Mouse (Mus musculus) forebrain, embryonic 14.5 days (tissue): Measurements from ENCODE around the gene Hcn2. TPM values are rescaled to one million over a fixed set of nuclear protein-coding genes. Genes with fewer than 3 reads are reported as not detected.

Experiments
- ATAC-seq: fragments of 200-750 bp; cut with Nextera tagmentation; 2 replicates; pipeline ENCODE4 v1.8.0; 2017; ENCODE audit warnings: mild to moderate bottlenecking, moderate library complexity
- DNase-seq: peaks from one replicate; pipeline ENCODE4 v3.0.0-alpha.2; 2015; ENCODE audit warnings: low spot score
- H3K27ac ChIP-seq: fragments of 300-500 bp; sonication (generic); 2 replicates; pipeline ENCODE4 v1.5.1; 2014; ENCODE audit warnings: low read depth, mild to moderate bottlenecking, control low read depth, low read length, moderate library complexity
- H3K27me3 ChIP-seq: fragments of 300-500 bp; sonication (generic); replicated peaks from 2 replicates; pipeline ENCODE4 v1.6.1; 2014; ENCODE audit warnings: low read length, control low read depth, mixed read lengths; ENCODE audit not compliant: control insufficient read depth, insufficient read depth
- H3K36me3 ChIP-seq: fragments of 300-500 bp; sonication (generic); 2 replicates; pipeline ENCODE4 v1.6.1; 2014; ENCODE audit warnings: low read length, control low read depth; ENCODE audit not compliant: control insufficient read depth, insufficient read depth
- H3K4me1 ChIP-seq: fragments of 300-500 bp; sonication (generic); 2 replicates; pipeline ENCODE4 v1.6.1; 2014; ENCODE audit warnings: antibody characterized with exemption, low read length, control low read depth; ENCODE audit not compliant: control insufficient read depth, insufficient read depth
- H3K4me2 ChIP-seq: fragments of 300-500 bp; sonication (generic); 2 replicates; pipeline ENCODE4 v1.6.1; 2014; ENCODE audit warnings: mild to moderate bottlenecking, control low read depth, low read length
- H3K4me3 ChIP-seq: fragments of 300-500 bp; sonication (generic); 2 replicates; pipeline ENCODE4 v1.5.1; 2014; ENCODE audit warnings: low read depth, low read length, control low read depth
- H3K9ac ChIP-seq: fragments of 300-500 bp; sonication (generic); 2 replicates; pipeline ENCODE4 v1.6.1; 2014; ENCODE audit warnings: mild to moderate bottlenecking, low read length, control low read depth, moderate library complexity
- H3K9me3 ChIP-seq: fragments of 300-500 bp; sonication (generic); replicated peaks from 2 replicates; pipeline ENCODE4 v1.6.1; 2016; ENCODE audit warnings: low read length, control low read depth, mixed read lengths; ENCODE audit not compliant: control insufficient read depth
- WGBS: fragments of 180-500 bp; shearing (Covaris S2); extraction: QIAGEN DNeasy Blood & Tissue Kit; methylation state at CpG from one replicate; pipeline ENCODE4 v1.1.7; 2014; 5-methylcytosine and 5-hydroxymethylcytosine counted together
- polyA plus RNA-seq: library from polyadenylated mRNA; unstranded; fragments of >200 nt; fragmentation: Nextera tagmentation; extraction: Ambion mirVana; gene quantifications from 2 replicates; pipeline ENCODE4 v1.2.1, GENCODE M21; 2014

The Hcn2 gene
- polyA plus RNA-seq, 1 experiment from 2014 or later: 0.32 TPM

DNA sequence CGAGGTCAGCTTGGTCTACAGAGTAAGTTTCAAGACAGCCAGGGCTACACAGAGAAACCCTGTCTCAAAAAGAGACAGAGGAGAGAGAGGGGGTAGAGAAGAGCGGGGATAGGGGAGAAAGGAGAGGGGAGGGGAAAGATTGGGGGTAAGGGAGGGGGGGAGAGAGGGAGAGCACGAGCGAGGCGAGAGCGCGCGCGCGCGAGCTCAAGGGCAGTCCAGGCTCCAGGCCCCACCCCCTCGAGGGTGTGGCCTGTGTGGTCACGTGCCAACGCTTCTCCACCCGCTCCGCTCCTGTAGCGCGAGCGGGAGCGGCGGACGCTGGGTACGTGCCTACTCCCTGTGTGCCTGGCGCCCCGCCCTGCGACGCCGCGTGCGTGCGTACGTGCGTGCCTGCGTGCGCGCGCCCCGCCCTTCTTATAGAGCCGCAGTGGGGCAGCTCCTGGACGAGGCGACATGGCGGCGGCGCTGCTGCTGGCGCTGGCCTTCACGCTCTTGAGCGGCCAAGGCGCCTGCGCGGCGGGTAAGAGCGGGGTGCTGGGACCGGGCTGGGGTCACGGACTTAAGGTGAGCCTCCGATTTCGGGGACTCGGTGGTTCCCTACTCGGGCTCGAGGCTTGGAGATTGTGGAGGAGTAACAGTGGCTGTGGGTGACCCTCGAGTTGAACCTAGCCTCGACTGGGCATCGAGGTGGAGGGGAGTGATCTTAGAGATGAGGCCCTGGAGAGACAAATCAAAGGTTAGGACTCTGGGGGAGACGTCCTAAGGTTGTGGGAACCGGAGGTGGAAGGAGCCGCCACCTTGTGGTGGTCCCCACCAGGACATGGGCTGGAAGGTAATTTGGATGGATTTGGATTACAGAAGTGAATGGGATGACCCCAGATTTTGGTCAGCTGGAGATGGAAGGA is 12.1 kb upstream of the Hcn2 start, which contains the start of gene Bsg:
Gene Bsg, plus strand, starts transcription at position 427 of the 905 bp plus-strand sequence.
- Histone ChIP-seq H3K4me3 (peak within 1 kb of the TSS; percentile 82), H3K4me2 (peak within 1 kb of the TSS; percentile 87), H3K27ac (peak within 1 kb of the TSS; percentile 72), H3K27me3 (no peaks in the 10 kb centered on the region), H3K9ac (peak within 1 kb of the TSS; percentile 95), H3K9me3 (no peaks in the 10 kb centered on the region), H3K4me1 (peaks cover 15% of the 10 kb centered on the region), H3K36me3 (peaks cover 11% of the 10 kb centered on the region)
- under 1% methylated on average over 50 of the region's 65 CpGs for WGBS
- ATAC-seq (peak; percentile 96), DNase-seq (peak; percentile 100)

DNA sequence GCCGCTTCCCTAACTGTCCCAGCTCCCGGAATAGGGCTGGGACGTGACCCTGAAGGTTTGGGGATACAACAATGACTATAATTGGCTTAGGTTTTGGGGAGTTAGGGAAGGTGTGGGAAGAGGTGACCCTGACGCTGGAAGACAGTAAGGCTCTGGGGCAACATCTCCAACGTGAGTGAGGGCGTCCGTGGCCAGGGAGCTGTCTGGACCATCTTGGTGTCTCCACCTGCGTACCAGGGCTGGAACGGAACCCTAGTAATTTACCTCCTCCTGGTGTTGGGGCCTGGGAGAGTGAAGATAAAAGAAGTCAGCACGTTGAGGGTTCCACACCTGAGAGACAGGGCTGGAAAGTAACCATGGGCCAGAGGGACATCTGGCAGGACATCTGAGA is 11.5 kb upstream of the Hcn2 start:
- Histone ChIP-seq H3K4me3 (peak overlapping the region; percentile 82), H3K9me3 (no peaks in the 10 kb centered on the region), H3K4me1 (peaks cover 15% of the 10 kb centered on the region), H3K27me3 (no peaks in the 10 kb centered on the region), H3K27ac (peak overlapping the region; percentile 6; the same call in 1 of the 2 replicates), H3K36me3 (peaks cover 17% of the 10 kb centered on the region), H3K4me2 (peak overlapping the region; percentile 87), H3K9ac (peak overlapping the region; percentile 95)
- no peak for DNase-seq
- 7% methylated on average over 10 of the region's 10 CpGs for WGBS
- ATAC-seq: no peak

DNA sequence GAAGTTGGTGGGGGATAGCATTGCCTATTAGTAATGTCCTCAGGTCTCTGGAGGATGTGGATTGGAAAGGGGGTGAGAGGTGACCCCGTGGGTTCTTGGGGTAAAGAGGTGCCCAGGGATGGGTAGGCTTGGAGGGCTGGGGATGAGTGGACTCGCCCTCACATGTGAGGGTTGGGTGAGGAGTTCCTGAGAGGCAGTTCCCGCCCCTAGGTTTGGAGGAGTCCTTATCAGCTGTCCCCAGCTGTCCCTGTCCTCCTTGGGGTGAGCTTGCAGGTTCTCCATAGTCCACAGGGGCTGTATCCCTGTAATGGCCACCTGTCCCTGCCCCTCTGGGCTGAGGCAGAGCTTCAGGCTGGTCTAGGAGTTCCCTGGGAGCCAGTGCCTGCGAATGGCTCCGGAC is 10.5 kb upstream of the Hcn2 start:
- peaks cover 15% of the 10 kb centered on the region for H3K4me1 ChIP-seq
- no peaks in the 10 kb centered on the region for H3K27me3 ChIP-seq
- ATAC-seq: no peak
- peak overlapping the region; percentile 82; the same call in 1 of the 2 replicates for H3K4me3 ChIP-seq
- DNase-seq: no peak
- H3K9ac ChIP-seq: peak overlapping the region; percentile 21; the same call in 1 of the 2 replicates
- H3K4me2 ChIP-seq: peak overlapping the region; percentile 87
- no peaks in the 10 kb centered on the region for H3K9me3 ChIP-seq
- WGBS: 88% methylated on average over 5 of the region's 5 CpGs
- H3K36me3 ChIP-seq: peaks cover 27% of the 10 kb centered on the region
- H3K27ac ChIP-seq: no peak overlapping the region

DNA sequence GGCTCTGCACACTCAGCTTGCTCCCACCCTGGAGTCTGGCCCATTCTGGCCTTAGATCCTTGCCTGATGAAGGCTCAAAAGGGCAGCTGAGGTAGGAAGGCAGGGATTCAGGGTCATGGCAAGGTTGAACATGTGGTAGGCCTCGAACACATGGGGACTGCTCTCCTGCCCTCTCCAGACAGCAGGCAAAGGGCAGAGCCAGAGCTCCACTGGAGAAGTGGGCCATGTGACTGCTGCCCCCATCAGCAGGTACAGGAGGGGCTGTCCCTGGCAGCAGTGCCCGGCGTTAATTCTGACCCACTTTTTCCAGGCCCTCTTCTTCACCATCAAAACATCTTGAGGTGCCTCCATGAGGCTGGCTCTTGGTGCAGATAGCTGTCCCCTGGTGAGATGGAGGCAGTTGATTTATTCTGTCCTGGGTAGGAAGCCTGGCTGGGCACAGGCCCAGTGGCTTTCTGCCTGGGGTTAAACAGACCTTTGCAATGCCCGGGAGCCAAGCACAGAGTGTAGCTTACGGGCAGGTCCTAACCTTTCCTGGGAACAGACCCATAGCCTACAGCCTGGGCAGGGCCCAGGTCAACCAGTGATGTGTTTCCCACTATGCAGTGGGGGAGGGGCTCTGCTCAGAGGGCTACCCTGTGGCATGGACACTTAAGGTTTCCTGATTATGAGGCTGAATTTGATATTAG is 9.9 kb upstream of the Hcn2 start:
- Histone ChIP-seq H3K9ac (peak overlapping the region; percentile 21), H3K4me1 (peaks cover 15% of the 10 kb centered on the region), H3K27me3 (no peaks in the 10 kb centered on the region), H3K36me3 (peaks cover 33% of the 10 kb centered on the region), H3K4me3 (no peak overlapping the region), H3K4me2 (peak overlapping the region; percentile 87), H3K27ac (no peak overlapping the region), H3K9me3 (no peaks in the 10 kb centered on the region)
- no peak for ATAC-seq
- 86% methylated on average over 5 of the region's 5 CpGs for WGBS
- DNase-seq: no peak

DNA sequence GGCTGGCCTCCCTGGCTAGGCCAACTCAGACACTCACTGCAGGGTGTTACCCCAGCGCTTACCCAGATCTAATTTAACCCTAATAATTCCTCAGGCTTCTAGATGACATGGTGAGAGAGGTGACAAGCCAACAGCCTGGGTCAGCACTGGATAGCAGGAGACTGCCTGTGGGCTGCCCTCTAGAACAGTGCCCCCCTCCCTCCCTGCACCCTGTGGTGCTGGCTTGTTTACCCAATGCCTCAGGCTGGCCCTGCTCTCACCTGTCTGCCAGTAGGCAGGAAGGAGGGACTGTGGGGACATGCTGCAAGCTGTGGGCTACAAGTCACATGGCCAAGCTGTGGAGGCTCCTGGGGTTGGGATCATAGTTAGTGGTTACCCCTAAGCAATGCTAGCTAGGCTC is 9.3 kb upstream of the Hcn2 start:
- Histone ChIP-seq H3K9ac (no peak overlapping the region), H3K4me2 (no peak overlapping the region), H3K4me3 (no peak overlapping the region), H3K27ac (no peak overlapping the region), H3K4me1 (peaks cover 15% of the 10 kb centered on the region), H3K27me3 (no peaks in the 10 kb centered on the region), H3K9me3 (no peaks in the 10 kb centered on the region), H3K36me3 (peaks cover 39% of the 10 kb centered on the region)
- DNase-seq (no peak), ATAC-seq (no peak)
- WGBS: 91% methylated on average over 1 of the region's 1 CpGs

DNA sequence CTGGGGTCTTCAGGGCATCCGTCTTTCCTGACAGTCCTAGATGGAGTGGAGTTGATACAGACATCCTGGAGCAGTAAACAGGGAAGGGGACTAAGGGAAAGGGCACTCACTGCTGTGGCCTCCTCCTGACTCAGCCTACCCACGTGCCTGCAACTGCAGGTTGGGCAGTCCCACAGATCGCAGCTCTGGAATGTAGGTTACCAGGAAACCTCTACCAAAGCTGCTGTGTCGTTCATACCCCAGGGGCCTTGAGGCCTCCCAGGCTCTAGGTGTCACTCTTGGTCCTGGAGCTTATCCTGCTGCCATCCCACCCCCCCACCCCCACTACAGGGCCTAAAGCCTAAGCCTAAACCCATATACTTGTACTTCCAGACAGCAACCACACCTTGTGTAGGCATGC is 8.7 kb upstream of the Hcn2 start:
- peaks cover 15% of the 10 kb centered on the region for H3K4me1 ChIP-seq
- H3K9me3 ChIP-seq: no peaks in the 10 kb centered on the region
- no peak overlapping the region for H3K9ac ChIP-seq
- H3K4me3 ChIP-seq: no peak overlapping the region
- DNase-seq (no peak), ATAC-seq (no peak)
- no peak overlapping the region for H3K27ac ChIP-seq
- peaks cover 40% of the 10 kb centered on the region for H3K36me3 ChIP-seq
- no peaks in the 10 kb centered on the region for H3K27me3 ChIP-seq
- WGBS: 78% methylated on average over 4 of the region's 4 CpGs
- H3K4me2 ChIP-seq: no peak overlapping the region

DNA sequence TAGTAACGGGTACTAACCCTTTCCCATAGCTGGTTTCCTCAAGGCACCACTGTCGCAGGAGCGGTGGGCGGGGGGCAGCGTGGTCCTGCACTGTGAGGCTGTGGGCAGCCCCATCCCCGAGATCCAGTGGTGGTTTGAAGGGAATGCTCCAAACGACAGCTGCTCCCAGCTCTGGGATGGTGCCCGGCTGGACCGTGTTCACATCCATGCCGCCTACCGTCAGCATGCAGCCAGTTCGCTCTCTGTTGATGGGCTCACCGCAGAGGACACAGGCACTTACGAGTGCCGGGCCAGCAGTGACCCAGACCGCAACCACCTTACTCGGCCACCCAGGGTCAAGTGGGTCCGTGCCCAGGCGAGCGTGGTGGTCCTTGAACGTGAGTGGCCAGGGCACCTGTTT is 7.8 kb upstream of the Hcn2 start:
- no peak overlapping the region for H3K9ac ChIP-seq
- no peak for ATAC-seq
- H3K27me3 ChIP-seq: no peaks in the 10 kb centered on the region
- no peaks in the 10 kb centered on the region for H3K9me3 ChIP-seq
- H3K4me3 ChIP-seq: no peak overlapping the region
- H3K4me1 ChIP-seq: peaks cover 15% of the 10 kb centered on the region
- no peak overlapping the region for H3K4me2 ChIP-seq
- H3K36me3 ChIP-seq: peaks cover 40% of the 10 kb centered on the region
- H3K27ac ChIP-seq: no peak overlapping the region
- 92% methylated on average over 21 of the region's 21 CpGs for WGBS
- no peak for DNase-seq

DNA sequence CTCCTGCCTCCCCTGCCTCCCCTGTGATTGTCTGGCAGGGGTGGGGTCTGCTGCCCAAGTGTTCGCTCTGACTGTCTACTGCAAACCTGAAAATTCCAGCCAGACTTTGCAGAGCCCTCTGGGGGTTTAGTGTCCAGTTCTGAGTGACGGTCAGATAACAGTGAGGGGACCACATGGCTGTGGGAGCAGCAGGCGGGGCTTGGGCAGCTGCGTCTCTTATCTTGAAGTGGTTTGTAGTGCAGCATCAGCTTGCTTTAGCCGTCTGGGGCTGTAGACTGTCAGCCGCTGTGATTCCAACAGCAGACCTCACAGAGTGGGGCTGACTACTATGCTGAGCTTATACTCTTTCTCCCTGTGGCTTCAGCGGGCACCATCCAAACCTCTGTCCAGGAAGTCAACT is 7.1 kb upstream of the Hcn2 start:
- peaks cover 15% of the 10 kb centered on the region for H3K4me1 ChIP-seq
- DNase-seq (no peak), ATAC-seq (no peak)
- H3K27ac ChIP-seq: no peak overlapping the region
- H3K36me3 ChIP-seq: peaks cover 40% of the 10 kb centered on the region
- no peak overlapping the region for H3K9ac ChIP-seq
- no peaks in the 10 kb centered on the region for H3K27me3 ChIP-seq
- H3K4me3 ChIP-seq: no peak overlapping the region
- H3K9me3 ChIP-seq: no peaks in the 10 kb centered on the region
- no peak overlapping the region for H3K4me2 ChIP-seq
- WGBS: 87% methylated on average over 7 of the region's 7 CpGs
